Mouse (Mus musculus) adrenal gland, postnatal 10 days (tissue): ENCODE measurements around the gene Olfr955. TPM values are rescaled to one million over a fixed set of nuclear protein-coding genes. Genes with fewer than 3 reads are reported as not detected.

Experiments
- DNase-seq: peaks from one replicate; pipeline ENCODE4 v3.0.0; 2021; ENCODE audit warnings: mixed read lengths
- long read RNA-seq, 2 experiments: library from polyadenylated mRNA; stranded (forward); transcript quantifications; one replicate each; pipeline ENCODE4 v2.0.0; 2021
- total RNA-seq, 2 experiments: library from RNA; stranded (reverse); gene quantifications; 2 replicates each; pipeline ENCODE4 v1.2.3; 2021

The Olfr955 gene
- total RNA-seq: not detected
- long read RNA-seq, experiment 1: 0 reads
- long read RNA-seq, experiment 2: 0 reads

GRCm38 (mm10) chr9:39471844-39472243 lies at the start of gene Olfr955:
Olfr955 (minus strand) TSS chr9:39471944.
- DNase-seq: no peak

DNA sequence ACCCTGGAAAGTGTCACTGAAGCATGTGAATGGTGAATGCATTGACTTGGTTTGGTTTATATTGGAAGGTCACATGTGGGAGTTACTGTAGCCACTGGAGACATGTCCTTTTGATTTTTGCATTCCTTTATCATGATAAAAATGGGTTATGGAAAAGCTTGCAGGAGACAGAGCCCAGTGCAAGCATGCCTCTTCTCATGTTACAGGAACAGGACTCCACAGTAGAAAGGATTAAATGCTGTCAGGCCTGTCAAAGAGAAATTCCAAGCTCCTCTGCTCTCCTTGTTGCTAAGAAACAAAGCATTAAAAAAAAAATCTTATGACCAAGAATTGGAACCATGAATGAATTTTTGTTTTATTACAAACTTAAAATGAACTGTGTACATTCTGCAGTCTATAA lies 46.9 kb upstream of the Olfr955 start:
- no peak for DNase-seq

- DNase-seq: no peak
Observed at GRCm38 (mm10) chr9:39515531-39515930, 43.8 kb upstream of the Olfr955 start, which contains the start of gene Olfr957. Olfr957 (minus strand) TSS chr9:39515809.

DNA sequence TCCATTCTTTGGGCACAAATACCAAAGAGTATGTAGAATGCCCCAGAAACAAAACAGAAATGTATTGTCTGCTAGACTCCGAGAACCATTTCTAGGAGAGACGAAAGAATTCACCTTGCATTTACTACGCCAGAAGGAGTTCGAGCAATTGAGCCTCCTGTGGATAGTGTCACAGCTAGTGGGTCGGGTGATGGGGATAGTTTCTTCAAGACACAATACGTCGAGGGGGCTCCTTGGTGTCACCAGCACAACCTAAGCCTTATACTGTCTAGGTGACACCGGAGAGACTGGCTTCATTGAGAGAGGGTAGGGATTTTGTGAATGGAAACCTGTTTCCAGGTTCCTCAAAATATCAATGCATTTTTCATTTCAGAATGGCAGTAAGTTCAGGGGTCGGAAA lies 37.7 kb upstream of the Olfr955 start:
- no peak for DNase-seq

- peak; percentile 67 for DNase-seq
Observed at GRCm38 (mm10) chr9:39508998-39509397, 37.3 kb upstream of the Olfr955 start.

DNA sequence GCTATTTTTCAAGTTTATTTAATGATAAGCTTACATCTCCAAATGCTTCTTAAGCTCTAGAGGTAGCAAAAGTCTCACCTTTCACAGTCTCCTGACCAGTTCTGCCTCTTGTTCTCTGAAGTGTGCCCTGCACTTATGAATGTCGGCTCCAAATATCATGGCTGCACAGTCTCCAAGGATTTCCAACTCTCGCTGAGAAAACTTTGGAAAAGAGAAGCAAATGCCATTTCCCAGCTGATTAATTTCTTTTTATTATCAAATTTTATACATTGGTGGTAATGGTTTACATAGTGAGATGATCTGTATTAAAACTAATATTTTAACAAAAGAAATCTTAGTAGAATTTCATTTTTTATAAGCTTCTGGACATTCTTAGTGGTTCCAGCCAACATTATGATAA lies 22.2 kb upstream of the Olfr955 start, which contains the start of gene Olfr44:
Gene Olfr44 (minus strand): TSS at position 101 of the 400 bp plus-strand sequence.
- no peak for DNase-seq

DNA sequence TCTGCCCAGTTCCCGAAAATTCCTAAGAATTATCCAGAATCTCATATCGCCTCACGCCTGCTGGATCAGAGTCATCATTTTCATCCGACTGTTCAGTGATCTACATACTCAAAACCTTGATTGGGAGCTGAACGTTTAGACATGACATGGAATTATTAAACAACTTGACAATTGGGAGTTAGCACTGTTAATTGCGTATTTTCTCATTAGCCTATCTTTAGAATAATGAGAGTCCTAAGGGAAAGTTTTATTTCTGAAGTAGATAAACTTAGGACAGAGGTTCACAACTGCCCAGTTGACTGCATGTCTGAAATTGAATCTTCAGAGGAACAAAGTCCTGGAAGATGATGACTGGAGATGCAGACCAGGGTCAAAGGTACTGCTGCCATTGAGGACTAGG lies 15.3 kb downstream of the Olfr955 start, which contains the start of gene Olfr954:
Gene Olfr954 (plus strand): TSS at position 301 of the 400 bp plus-strand sequence.
- no peak for DNase-seq

DNA sequence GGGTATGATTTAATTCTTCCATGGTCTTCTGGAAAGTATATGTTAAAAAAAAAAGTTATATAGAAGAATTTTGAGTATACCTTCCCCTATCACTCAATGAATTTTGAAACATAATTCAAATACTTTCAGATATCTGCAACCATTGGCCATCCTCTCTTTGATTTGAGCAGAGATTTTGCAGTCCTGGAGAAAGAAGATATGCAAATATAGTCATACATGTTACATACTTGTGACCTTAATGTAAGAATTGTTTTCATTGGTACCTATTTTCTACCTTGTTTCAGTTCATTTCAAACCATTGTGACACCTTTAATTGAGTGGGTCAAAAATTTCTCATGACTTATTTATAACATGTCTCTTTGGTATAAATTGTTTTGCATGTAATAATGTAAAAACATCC lies 44.7 kb downstream of the Olfr955 start, which contains the start of gene Olfr952:
Gene Olfr952 (minus strand): TSS at position 101 of the 400 bp plus-strand sequence.
- no peak for DNase-seq

Other genes starting within 250 kb of the Olfr955 start
- gene Olfr1537, start 221.9 kb downstream of the Olfr955 start, total RNA-seq: not detected
- gene Olfr945, start 195.1 kb downstream of the Olfr955 start, total RNA-seq: not detected
- not detected for gene Olfr948, start 145.9 kb downstream of the Olfr955 start, total RNA-seq
- not detected for gene Olfr951, start 84.5 kb downstream of the Olfr955 start, total RNA-seq
- not detected for gene Olfr952, start 44.8 kb downstream of the Olfr955 start, total RNA-seq
- not detected for gene Olfr954, start 15.2 kb downstream of the Olfr955 start, total RNA-seq
- gene Olfr44, start 22.1 kb upstream of the Olfr955 start, total RNA-seq: not detected
- gene Olfr957, start 43.9 kb upstream of the Olfr955 start, total RNA-seq: not detected
- gene Olfr958, start 82.1 kb upstream of the Olfr955 start, total RNA-seq: not detected
- gene Olfr959, start 103.6 kb upstream of the Olfr955 start, total RNA-seq: not detected
- 10 to 100 TPM; 15.4 to 20.6 TPM for gene AW551984, start 132.5 kb upstream of the Olfr955 start, total RNA-seq
- gene Olfr148, start 138.7 kb upstream of the Olfr955 start, total RNA-seq: not detected
- gene Olfr960, start 149.4 kb upstream of the Olfr955 start, total RNA-seq: not detected
- not detected for gene Olfr961, start 173.1 kb upstream of the Olfr955 start, total RNA-seq
- not detected for gene Olfr963, start 195.3 kb upstream of the Olfr955 start, total RNA-seq
- gene Olfr149, start 235.2 kb upstream of the Olfr955 start, total RNA-seq: not detected
- not detected for gene Olfr965, start 239.4 kb upstream of the Olfr955 start, total RNA-seq